Mouse (Mus musculus) kidney, adult 2 months (tissue): ENCODE measurements around the gene Macrod2. TPM values are rescaled to one million over a fixed set of nuclear protein-coding genes. Genes with fewer than 3 reads are reported as not detected.
"Not testable (repeated sequence)": the region's sequence is repeated elsewhere in the genome, so short reads cannot be mapped to it uniquely, and the experiment has no call there.

Experiments used
- DNase-seq: peaks from one replicate; pipeline ENCODE4 v3.0.0; 2021
- H3K27ac ChIP-seq: fragments of 200-500 bp; 2 replicates; pipeline ENCODE4 v1.5.1; 2012; ENCODE audit warnings: low read depth, low read length, control low read depth, inconsistent platforms; ENCODE audit not compliant: insufficient read depth
- H3K27me3 ChIP-seq: fragments of 200-500 bp; replicated peaks from 2 replicates; pipeline ENCODE4 v1.6.1; 2012; ENCODE audit warnings: mild to moderate bottlenecking, moderate library complexity, low read length, inconsistent platforms; ENCODE audit not compliant: control insufficient read depth, insufficient read depth
- H3K36me3 ChIP-seq: fragments of 200-500 bp; 2 replicates; pipeline ENCODE4 v1.6.1; 2012; ENCODE audit warnings: mild to moderate bottlenecking, moderate library complexity, low read length, inconsistent platforms; ENCODE audit not compliant: control insufficient read depth, insufficient read depth
- H3K4me1 ChIP-seq: fragments of 200-500 bp; 2 replicates; pipeline ENCODE4 v1.6.1; 2011; ENCODE audit warnings: low read length; ENCODE audit not compliant: control insufficient read depth, insufficient read depth
- H3K4me3 ChIP-seq: fragments of 200-500 bp; 2 replicates; pipeline ENCODE4 v1.5.1; 2011; ENCODE audit warnings: mild to moderate bottlenecking, low read depth, low read length, control low read depth; ENCODE audit not compliant: insufficient read depth
- CTCF ChIP-seq: fragments of 200-500 bp; conservative IDR thresholded peaks from 2 replicates; pipeline ENCODE4 v1.5.1; 2011; ENCODE audit warnings: low read depth, mild to moderate bottlenecking, control low read depth, low read length, moderate library complexity, mixed read lengths; ENCODE audit not compliant: insufficient read depth, insufficient read length
- POLR2A ChIP-seq: fragments of 200-500 bp; IDR thresholded peaks from one replicate; pipeline ENCODE4 v1.6.1; 2011; ENCODE audit warnings: low read depth, low read length, control low read depth
- WGBS: fragments of 180-500 bp; shearing (Covaris S2); methylation state at CpG from one replicate; pipeline ENCODE4 v1.1.7; 2018; 5-methylcytosine and 5-hydroxymethylcytosine counted together
- polyA plus RNA-seq: library from polyadenylated mRNA; depleted of rRNA; stranded (reverse); fragments of >200 nt; gene quantifications from 2 replicates; pipeline ENCODE4 v1.2.3, GENCODE M21; 2012

Macrod2 gene
- polyA plus RNA-seq, 1 experiment, result 9.8 TPM

GRCm38 (mm10) chr2:140732616-140733183 is 337.6 kb downstream of the Macrod2 start:
- Histone ChIP-seq H3K27ac (no peak overlapping the region), H3K4me1 (no peaks in the 10 kb centered on the region), H3K36me3 (no peaks in the 10 kb centered on the region), H3K4me3 (no peak overlapping the region), H3K27me3 (no peaks in the 10 kb centered on the region)
- TF ChIP-seq POLR2A, result no peak
- TF ChIP-seq CTCF, result no peak
- DNase-seq, result no peak
- WGBS, result 62% methylated on average over 6 of the region's 6 CpGs

- no peaks in the 10 kb centered on the region for H3K27me3 ChIP-seq
- no peaks in the 10 kb centered on the region for H3K4me1 ChIP-seq
- no peaks in the 10 kb centered on the region for H3K36me3 ChIP-seq
- H3K4me3 ChIP-seq, result no peak overlapping the region
- TF ChIP-seq CTCF (no peak), POLR2A (no peak)
- WGBS, result 91% methylated on average over 5 of the region's 5 CpGs
- no peak for DNase-seq
- H3K27ac ChIP-seq, result no peak overlapping the region
These were observed 345.4 kb downstream of the Macrod2 start for GRCm38 (mm10) chr2:140740511-140740910.

GRCm38 (mm10) chr2:140742954-140743353 is 347.8 kb downstream of the Macrod2 start:
- not testable (repeated sequence) for H3K27ac ChIP-seq, DNase-seq, H3K36me3 ChIP-seq, H3K27me3 ChIP-seq, H3K4me3 ChIP-seq, H3K4me1 ChIP-seq
- 74% methylated on average over 2 of the region's 2 CpGs for WGBS

- TF ChIP-seq CTCF (no peak), POLR2A (no peak)
- Histone ChIP-seq H3K4me3 (no peak overlapping the region), H3K36me3 (no peaks in the 10 kb centered on the region), H3K4me1 (no peaks in the 10 kb centered on the region), H3K27me3 (no peaks in the 10 kb centered on the region; the same call in 1 of the 2 replicates), H3K27ac (no peak overlapping the region)
- DNase-seq, result no peak
- WGBS, result 94% methylated on average over 2 of the region's 2 CpGs
These were observed 363.8 kb downstream of the Macrod2 start for GRCm38 (mm10) chr2:140758881-140759280.

- no peak for TF ChIP-seq POLR2A
- TF ChIP-seq CTCF, result no peak
These were observed 364.6 kb downstream of the Macrod2 start for GRCm38 (mm10) chr2:140759732-140760131.

GRCm38 (mm10) chr2:140760137-140760536 is 365.0 kb downstream of the Macrod2 start:
- H3K4me3 ChIP-seq, result no peak overlapping the region
- 98% methylated on average over 3 of the region's 3 CpGs for WGBS
- no peak for DNase-seq
- TF ChIP-seq POLR2A, result no peak
- TF ChIP-seq CTCF, result no peak
- H3K4me1 ChIP-seq, result no peaks in the 10 kb centered on the region
- no peaks in the 10 kb centered on the region; the same call in 1 of the 2 replicates for H3K27me3 ChIP-seq
- H3K27ac ChIP-seq, result no peak overlapping the region
- H3K36me3 ChIP-seq, result no peaks in the 10 kb centered on the region

More at GRCm38 (mm10) chr2:140759732-140760131, 364.6 kb downstream of the Macrod2 start:
- Histone ChIP-seq H3K4me1 (no peaks in the 10 kb centered on the region), H3K27ac (no peak overlapping the region), H3K4me3 (no peak overlapping the region), H3K27me3 (no peaks in the 10 kb centered on the region; the same call in 1 of the 2 replicates), H3K36me3 (no peaks in the 10 kb centered on the region)
- no peak for DNase-seq

GRCm38 (mm10) chr2:140763076-140763891 is 368.2 kb downstream of the Macrod2 start:
- TF ChIP-seq CTCF, result no peak
- no peak for TF ChIP-seq POLR2A
- Histone ChIP-seq H3K4me3 (no peak overlapping the region), H3K4me1 (no peaks in the 10 kb centered on the region), H3K27ac (no peak overlapping the region), H3K27me3 (no peaks in the 10 kb centered on the region; the same call in 1 of the 2 replicates), H3K36me3 (no peaks in the 10 kb centered on the region)
- WGBS, result 50% methylated on average over 12 of the region's 12 CpGs
- DNase-seq, result no peak
